Mouse (Mus musculus) limb, embryonic 11.5 days (tissue): ENCODE results near the gene Tmco3. TPM values are rescaled to one million over a fixed set of nuclear protein-coding genes. Genes with fewer than 3 reads are reported as not detected.

Experiments
- ATAC-seq: fragments of 200-750 bp; cut with Nextera tagmentation; 2 replicates; pipeline ENCODE4 v1.8.0; 2017; ENCODE audit warnings: low read depth; ENCODE audit not compliant: insufficient number of reproducible peaks, low FRiP score, low TSS enrichment
- DNase-seq: peaks from one replicate; pipeline ENCODE4 v3.0.0-alpha.2; 2015; ENCODE audit warnings: low spot score
- H3K27ac ChIP-seq: fragments of 300-500 bp; sonication (generic); replicated peaks from 2 replicates; pipeline ENCODE4 v1.5.1; 2014; ENCODE audit warnings: low read depth, mild to moderate bottlenecking, low read length
- H3K27me3 ChIP-seq: fragments of 300-500 bp; sonication (generic); 2 replicates; pipeline ENCODE4 v1.6.1; 2014; ENCODE audit warnings: mild to moderate bottlenecking, low read length, mixed read lengths; ENCODE audit not compliant: control insufficient read depth, insufficient read depth
- H3K36me3 ChIP-seq: fragments of 300-500 bp; sonication (generic); 2 replicates; pipeline ENCODE4 v1.6.1; 2014; ENCODE audit warnings: mild to moderate bottlenecking, low read length, moderate library complexity, mixed read lengths; ENCODE audit not compliant: control insufficient read depth, insufficient read depth
- H3K4me1 ChIP-seq: fragments of 300-500 bp; sonication (generic); 2 replicates; pipeline ENCODE4 v1.6.1; 2014; ENCODE audit warnings: low read length, mixed read lengths; ENCODE audit not compliant: control insufficient read depth, insufficient read depth
- H3K4me2 ChIP-seq: fragments of 300-500 bp; sonication (generic); 2 replicates; pipeline ENCODE4 v1.6.1; 2014; ENCODE audit warnings: low read depth, mild to moderate bottlenecking, moderate library complexity; ENCODE audit not compliant: severe bottlenecking
- H3K4me3 ChIP-seq: fragments of 300-500 bp; sonication (generic); 2 replicates; pipeline ENCODE4 v1.5.1; 2014; ENCODE audit warnings: low read depth, low read length
- H3K9ac ChIP-seq: fragments of 300-500 bp; sonication (generic); 2 replicates; pipeline ENCODE4 v1.6.1; 2014; ENCODE audit warnings: mild to moderate bottlenecking, low read length
- H3K9me3 ChIP-seq: fragments of 300-500 bp; sonication (generic); 2 replicates; pipeline ENCODE4 v1.6.1; 2016; ENCODE audit warnings: low read length; ENCODE audit not compliant: control insufficient read depth
- WGBS: fragments of 180-500 bp; shearing (Covaris S2); extraction: QIAGEN DNeasy Blood & Tissue Kit; methylation state at CpG from one replicate; pipeline ENCODE4 v1.1.7; 2014; 5-methylcytosine and 5-hydroxymethylcytosine counted together
- polyA plus RNA-seq: library from polyadenylated mRNA; unstranded; fragments of >200 nt; fragmentation: Nextera tagmentation; extraction: Ambion mirVana; gene quantifications from 2 replicates; pipeline ENCODE4 v1.2.1, GENCODE M21; 2014

Gene Tmco3
- polyA plus RNA-seq, 1 experiment from 2014 or later: 35.9 TPM

DNA sequence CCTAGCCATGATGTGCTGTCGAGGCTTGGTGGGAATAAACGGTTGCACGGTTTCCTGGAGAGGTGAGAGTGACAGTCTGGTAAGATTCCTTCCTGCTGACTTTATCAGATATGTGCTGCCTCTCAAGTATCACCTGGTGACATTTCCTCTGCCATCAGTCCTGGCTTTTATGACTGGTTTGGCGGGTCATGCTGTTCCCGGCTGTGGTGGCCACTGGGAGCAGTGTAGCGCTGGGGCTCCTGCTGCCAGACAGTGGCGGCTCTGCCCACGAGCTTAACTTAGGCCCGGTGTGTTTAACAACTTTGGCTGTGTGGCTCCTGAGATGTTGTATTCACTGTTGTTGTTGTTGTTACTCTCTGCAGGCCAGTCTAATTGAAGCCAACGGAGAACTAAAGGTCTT is 68.7 kb downstream of the Tmco3 start:
- no peak overlapping the region for H3K4me3 ChIP-seq
- H3K4me1 ChIP-seq: no peaks in the 10 kb centered on the region
- H3K27ac ChIP-seq: no peak overlapping the region
- DNase-seq (no peak), ATAC-seq (no peak)
- H3K27me3 ChIP-seq: no peaks in the 10 kb centered on the region
- peaks cover 3% of the 10 kb centered on the region; the same call in 1 of the 2 replicates for H3K9me3 ChIP-seq
- H3K36me3 ChIP-seq: peaks cover 53% of the 10 kb centered on the region
- 83% methylated on average over 10 of the region's 10 CpGs for WGBS
- no peak overlapping the region for H3K4me2 ChIP-seq
- H3K9ac ChIP-seq: no peak overlapping the region

DNA sequence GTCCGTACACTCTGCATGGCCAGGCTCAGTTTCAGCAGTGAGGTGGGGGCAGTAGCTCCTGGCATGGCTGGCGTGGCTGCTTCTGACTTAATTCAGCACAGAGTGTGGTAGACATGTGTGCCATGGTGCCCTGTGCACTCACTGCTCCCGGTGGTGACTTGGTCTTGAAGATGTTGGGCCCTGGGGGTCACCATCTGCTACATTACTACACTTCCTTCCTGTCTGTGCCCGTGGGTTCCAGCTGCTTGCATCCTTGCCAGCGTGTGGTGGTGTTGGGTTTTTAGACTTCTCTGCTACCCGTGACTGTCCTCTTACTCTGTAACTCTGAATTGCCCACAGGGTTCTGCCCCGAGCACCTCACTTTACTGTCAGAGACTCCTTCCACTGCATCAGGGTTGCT is 72.2 kb downstream of the Tmco3 start:
- no peak overlapping the region for H3K4me3 ChIP-seq
- no peaks in the 10 kb centered on the region for H3K27me3 ChIP-seq
- no peak overlapping the region for H3K4me2 ChIP-seq
- H3K4me1 ChIP-seq: no peaks in the 10 kb centered on the region
- peaks cover 65% of the 10 kb centered on the region for H3K36me3 ChIP-seq
- no peak overlapping the region for H3K9ac ChIP-seq
- ATAC-seq: no peak
- DNase-seq: no peak
- no peak overlapping the region for H3K27ac ChIP-seq
- H3K9me3 ChIP-seq: peaks cover 3% of the 10 kb centered on the region; the same call in 1 of the 2 replicates
- 90% methylated on average over 7 of the region's 7 CpGs for WGBS

GRCm38 (mm10) chr8:13361865-13362264 is 73.9 kb downstream of the Tmco3 start:
- peaks cover 65% of the 10 kb centered on the region for H3K36me3 ChIP-seq
- 93% methylated on average over 6 of the region's 6 CpGs for WGBS

More at GRCm38 (mm10) chr8:13361865-13362264, 73.9 kb downstream of the Tmco3 start:
- Histone ChIP-seq H3K27me3 (no peaks in the 10 kb centered on the region), H3K4me1 (no peaks in the 10 kb centered on the region), H3K9ac (no peak overlapping the region), H3K4me2 (no peak overlapping the region), H3K27ac (no peak overlapping the region), H3K4me3 (no peak overlapping the region), H3K9me3 (peaks cover 3% of the 10 kb centered on the region; the same call in 1 of the 2 replicates)
- no peak for ATAC-seq
- no peak for DNase-seq

Other genes with a start within 250 kb of the Tmco3 start
- gene Proz, start 227.3 kb upstream of the Tmco3 start, polyA plus RNA-seq: 0.16 and 0.24 TPM in 2 replicates
- gene Pcid2, start 182.7 kb upstream of the Tmco3 start, polyA plus RNA-seq: 55.7 and 57.4 TPM in 2 replicates
- gene Cul4a, start 182.6 kb upstream of the Tmco3 start, polyA plus RNA-seq: 107 and 108 TPM in 2 replicates
- 214 and 221 TPM in 2 replicates for gene Lamp1, start 129.0 kb upstream of the Tmco3 start, polyA plus RNA-seq
- gene Grtp1, start 87.6 kb upstream of the Tmco3 start, polyA plus RNA-seq: 15.7 and 17.7 TPM in 2 replicates
- gene Adprhl1, start 34.0 kb upstream of the Tmco3 start, polyA plus RNA-seq: not detected in 2 replicates
- 26.9 and 28.7 TPM in 2 replicates for gene Dcun1d2, start 59 bp upstream of the Tmco3 start, polyA plus RNA-seq
- 196 and 199 TPM in 2 replicates for gene Tfdp1, start 50.6 kb downstream of the Tmco3 start, polyA plus RNA-seq
- not detected in 2 replicates for gene Atp4b, start 108.6 kb downstream of the Tmco3 start, polyA plus RNA-seq
- gene Grk1, start 116.9 kb downstream of the Tmco3 start, polyA plus RNA-seq: 0.03 TPM in 1 of 2 replicates, not detected in the other
- 0.58 TPM in 1 of 2 replicates, not detected in the other for gene Tmem255b, start 147.0 kb downstream of the Tmco3 start, polyA plus RNA-seq
- gene Gas6, start 206.3 kb downstream of the Tmco3 start, polyA plus RNA-seq: 3.2 and 3.6 TPM in 2 replicates